Mouse (Mus musculus) erythroblast, adult 5-6 weeks (primary cell): ENCODE measurements around the gene Adamtsl3. TPM values are rescaled to one million over a fixed set of nuclear protein-coding genes. Genes with fewer than 3 reads are reported as not detected.

Experiments
- ATAC-seq: replicated peaks from 2 replicates; pipeline ENCODE4 v1.8.0; 2016; ENCODE audit warnings: moderate number of reproducible peaks, mild to moderate bottlenecking, moderate TSS enrichment, inconsistent platforms; ENCODE audit not compliant: poor library complexity, low FRiP score, severe bottlenecking
- total RNA-seq, 2 experiments: library from RNA; stranded (forward) in 1 of 2; stranded (reverse) in 1 of 2; fragments of 150-400 nt in 1 of 2; fragments of 200-764, 138-1000 nt in 1 of 2; gene quantifications; 2 replicates each; pipeline versions ENCODE4 v1.2.3 to v1.2.4; 2015 to 2017; ENCODE audit warnings: low replicate concordance in 2 of 2

The Adamtsl3 gene
- total RNA-seq, 2 experiments from 2014 or later = not detected

DNA sequence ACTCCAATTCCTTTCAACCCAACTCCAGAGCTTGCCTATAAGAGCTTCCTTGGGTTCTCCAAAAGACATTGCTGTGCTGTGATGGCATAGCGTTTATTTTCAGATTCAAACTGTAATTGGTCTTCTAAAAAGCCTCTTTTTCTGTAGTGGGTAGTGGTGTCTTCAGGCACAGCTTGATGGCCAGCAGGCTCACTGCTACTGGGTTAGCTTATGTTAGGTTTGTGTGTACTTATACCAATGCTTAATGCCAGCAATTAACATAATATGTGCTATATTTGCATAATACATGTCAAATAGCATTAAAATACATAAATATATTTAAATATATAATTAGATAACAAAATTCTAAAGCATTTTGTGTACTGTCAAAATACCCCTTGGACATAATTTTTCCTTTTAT, 155.5 kb downstream of the Adamtsl3 start:
- no peak for ATAC-seq

DNA sequence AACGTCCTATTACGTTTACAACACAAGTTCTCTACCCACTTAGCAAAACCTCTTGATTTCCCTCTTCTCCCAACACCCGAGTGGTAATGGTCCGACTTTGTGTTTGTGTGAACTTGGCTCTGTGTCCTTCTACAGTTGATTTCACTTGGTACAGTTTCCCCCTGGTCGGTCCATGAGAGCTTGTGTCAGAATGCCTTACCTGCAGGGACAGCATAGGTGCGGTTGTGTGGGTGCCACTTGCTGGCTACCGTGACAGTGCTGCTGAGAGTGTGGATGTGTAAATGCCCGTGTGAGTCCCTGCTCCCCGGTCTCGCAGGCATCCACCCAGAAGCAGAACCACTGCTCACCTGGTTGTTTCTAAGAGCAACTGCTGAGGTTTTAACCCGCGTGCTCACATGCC, 157.4 kb downstream of the Adamtsl3 start:
- no peak for ATAC-seq

DNA sequence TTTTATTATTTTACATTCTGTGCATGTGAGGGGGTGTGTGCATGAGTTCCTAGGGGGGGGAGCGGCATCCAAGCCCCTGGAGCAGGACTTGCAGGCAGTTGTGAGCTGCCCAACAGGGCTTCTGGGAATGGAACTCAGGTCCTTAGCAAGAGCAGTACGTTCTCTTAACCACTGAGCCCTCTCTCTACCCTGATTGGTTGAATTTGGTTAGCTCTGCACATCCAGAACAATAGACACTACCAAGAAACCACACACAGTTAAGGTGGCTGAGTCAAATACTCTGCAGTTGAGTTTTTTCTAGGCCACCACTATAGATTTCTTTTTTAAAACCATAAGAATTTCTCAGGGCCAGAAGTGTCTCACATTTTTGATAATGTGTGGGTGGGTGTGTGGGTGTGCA, 158.7 kb downstream of the Adamtsl3 start:
- no peak for ATAC-seq

DNA sequence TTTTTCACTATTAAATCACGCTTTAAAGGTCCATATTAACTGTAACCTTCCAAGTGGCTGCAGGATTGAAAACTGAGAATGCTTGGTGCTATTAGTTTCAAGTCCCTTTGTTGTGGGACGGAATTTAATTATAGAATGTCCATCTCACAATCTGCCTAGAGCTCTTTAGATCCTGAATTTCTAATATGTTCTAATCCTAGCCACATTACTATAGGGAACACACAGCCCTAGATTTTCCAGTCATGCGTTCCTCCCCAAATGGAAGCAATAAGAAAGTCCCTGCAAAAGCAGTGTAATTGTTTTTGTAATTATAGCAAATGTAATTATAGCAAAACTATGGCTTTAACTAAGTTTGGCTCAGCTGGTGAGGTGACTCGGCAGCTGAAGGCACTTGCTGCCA, 161.6 kb downstream of the Adamtsl3 start:
- ATAC-seq = no peak

DNA sequence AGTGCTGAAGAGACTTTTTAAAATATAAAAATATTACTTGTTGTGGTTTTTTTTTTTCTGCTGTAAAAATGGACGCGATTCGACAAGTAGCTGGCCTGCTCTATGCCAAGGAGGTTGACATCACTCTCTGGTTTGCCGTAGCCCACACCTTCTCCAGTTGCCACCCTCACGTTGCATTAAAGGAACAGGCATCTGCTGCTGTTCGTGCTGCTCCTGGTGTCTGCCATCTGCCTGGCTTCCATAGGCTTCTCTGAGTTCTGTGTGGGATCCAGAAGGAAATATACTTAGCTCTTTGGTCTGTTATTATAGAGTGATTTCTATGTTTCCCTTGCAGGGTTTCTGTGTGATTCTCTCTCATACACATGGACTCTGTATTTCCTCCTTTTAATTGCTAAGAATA, 165.8 kb downstream of the Adamtsl3 start:
- no peak for ATAC-seq

DNA sequence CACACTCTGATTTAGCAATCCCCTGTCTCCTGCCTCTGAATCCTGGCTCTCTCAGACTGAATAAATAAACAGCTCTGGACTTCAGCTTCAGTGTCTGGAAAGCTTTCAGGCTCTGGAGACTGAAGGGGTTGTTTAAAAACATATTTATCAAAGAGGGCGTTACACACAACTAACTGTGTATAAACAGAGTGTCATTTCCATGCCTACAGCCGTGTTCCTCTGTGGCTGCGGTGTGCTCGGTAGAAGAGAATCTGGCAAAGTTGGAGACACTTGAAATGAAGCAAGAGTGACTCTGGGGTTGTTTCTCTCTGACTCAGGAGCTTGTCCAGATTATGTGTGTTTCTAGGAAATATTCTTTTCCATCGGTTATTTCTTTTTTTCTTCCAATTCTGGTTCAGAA, 167.0 kb downstream of the Adamtsl3 start:
- ATAC-seq = no peak

DNA sequence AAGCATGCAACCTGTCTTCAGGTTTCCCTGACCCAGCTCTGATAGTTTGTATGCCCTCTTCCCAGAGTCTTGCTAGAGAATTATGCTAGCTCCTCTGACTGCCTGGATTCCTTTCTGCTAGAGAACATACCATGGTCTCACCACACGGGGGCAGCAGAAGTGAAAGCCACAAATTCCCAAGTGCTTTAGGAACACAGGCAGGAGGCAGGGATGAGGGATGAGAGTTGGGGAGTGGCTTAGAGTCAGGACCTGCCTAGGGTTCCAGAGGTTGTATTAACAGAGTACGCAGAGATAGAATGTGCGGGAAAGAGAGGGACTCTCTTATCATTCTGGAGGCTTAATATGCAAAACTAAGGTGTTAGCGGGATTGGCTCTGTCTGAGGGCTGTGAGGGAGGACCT, 168.6 kb downstream of the Adamtsl3 start:
- no peak for ATAC-seq

DNA sequence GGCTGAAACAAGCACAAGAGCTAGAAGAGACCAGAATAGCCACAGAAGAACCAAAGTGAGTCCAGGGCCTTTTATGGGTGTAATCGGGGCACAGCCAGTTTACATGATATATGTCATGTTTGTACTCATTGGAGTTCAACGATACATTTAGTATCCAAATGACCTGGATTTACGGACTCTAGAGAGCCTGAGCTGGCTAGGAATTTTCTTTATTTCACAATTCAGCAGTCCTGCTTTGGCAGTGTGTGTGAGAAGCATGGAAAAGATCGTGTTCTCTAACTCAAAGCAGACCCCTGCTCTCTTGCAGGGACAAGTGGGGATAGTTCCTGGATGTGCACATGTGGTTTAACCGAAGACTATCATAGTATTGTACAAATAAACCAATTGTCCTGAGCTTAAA, 195.1 kb downstream of the Adamtsl3 start:
- no peak for ATAC-seq

DNA sequence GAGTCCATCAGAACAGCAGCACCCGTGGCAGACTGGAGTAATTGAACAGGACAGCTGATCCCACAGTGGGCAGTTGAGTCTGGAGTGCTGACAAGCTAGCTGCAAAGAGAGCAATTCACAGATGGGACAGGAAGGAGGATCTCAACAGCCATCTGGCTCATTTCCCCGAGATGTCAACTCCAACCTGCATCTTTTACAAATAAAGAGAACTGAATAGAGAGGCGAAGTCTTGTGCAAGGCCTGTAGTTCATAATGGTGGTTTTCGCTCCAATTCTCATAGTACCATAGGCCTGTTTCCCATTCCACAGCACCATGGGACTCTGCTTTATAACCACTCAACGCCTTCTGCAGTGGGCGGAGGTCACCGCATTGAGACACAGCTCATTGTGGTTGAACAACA, 195.9 kb downstream of the Adamtsl3 start:
- no peak for ATAC-seq

DNA sequence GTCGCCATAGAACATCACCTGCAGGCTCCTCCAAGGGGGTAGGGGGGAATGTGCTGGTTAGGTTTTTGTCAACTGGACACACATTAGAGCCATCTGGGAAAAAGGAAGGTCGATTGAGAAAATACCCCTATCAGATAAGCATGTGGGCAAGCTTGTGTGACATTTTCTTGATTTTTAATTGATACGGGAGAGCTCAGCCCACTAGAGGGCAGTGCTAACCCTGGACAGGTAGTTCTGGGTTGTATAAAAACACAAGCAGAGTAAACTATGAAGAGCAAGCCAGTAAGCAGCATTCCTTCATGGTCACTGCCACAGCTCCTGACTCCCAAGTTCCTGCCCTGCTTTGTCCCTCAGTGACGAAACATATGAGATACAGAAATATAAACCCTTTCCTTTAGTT, 197.7 kb downstream of the Adamtsl3 start:
- no peak for ATAC-seq

DNA sequence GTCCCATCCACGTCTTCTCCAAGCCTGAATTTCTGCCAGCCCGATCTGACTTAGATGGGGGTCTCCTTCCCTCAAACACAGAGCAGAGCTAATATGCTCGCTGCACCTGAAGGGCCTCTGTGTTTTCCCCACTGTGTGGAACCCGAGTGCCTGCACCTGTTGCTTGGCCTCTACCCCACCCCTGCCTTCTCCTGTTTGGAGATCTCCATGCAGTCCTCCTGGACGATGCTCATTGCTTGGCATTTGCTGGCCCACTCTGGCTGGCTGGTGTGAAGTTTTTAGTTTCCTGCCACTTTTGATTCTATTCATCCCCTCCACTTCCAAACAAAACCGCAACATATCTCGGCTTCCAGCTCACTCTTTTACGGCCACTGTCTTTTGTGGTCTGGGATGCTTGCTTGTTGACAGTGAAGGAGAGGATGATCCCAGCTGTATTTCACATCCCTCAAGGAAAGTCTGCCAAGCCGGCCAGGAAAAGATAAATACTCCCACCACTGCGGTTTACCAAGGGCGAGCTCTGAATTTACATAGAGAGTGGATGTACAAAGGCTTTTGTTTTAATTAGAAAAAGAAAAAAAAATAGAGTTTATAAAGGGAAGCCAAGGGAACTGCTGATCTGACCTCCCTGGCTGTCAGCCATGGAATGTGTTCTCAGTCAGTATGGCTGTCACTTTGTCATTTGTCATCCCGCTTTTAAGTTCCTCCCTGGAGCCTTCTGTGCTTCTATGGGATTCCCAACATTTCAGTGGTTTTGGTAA, 198.4 kb downstream of the Adamtsl3 start:
- no peak for ATAC-seq

DNA sequence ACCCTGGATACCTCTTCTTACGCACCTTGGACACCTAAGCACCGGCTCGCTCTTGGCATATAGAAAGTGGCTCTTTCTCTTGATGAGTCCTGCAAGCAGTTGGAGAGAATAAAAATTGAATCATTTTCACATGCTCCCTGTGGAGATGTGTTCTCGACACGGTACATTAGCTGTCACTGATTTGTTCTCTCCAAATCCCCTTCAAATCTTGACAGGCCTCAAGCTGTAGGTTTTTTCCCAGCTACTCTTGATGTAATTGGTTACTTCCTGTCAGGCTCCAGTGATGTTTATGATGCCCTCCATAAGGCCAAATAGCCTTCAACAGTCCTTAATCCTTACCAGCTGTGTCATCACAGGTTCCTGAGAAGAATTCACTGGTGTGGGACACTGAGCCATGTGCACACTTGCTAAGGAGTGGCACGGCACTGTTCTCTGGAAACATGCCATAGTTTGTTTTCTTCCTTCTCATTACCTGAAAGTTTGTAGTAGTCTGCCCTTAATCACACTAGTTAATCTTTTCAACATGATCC, 209.0 kb downstream of the Adamtsl3 start:
- ATAC-seq = no peak

DNA sequence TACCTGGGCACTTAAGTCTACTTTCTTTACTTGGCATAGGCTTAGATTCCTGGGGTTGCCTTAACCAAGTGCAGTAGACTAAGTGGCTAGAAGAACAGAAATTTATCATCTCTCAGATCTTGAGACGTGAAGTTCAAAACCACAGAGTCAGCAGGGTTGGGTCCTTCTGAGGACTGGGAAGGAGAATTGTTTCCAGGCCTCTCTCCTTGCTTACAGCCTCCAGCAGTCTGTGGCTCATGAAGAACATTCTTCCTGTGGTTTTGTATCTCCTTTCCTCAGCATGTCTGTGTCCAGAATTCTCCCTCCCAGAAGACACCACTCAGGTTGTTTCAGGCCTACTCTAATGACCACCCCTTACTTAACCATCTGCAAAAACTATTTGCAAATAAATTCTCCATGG, 216.5 kb downstream of the Adamtsl3 start:
- no peak for ATAC-seq

DNA sequence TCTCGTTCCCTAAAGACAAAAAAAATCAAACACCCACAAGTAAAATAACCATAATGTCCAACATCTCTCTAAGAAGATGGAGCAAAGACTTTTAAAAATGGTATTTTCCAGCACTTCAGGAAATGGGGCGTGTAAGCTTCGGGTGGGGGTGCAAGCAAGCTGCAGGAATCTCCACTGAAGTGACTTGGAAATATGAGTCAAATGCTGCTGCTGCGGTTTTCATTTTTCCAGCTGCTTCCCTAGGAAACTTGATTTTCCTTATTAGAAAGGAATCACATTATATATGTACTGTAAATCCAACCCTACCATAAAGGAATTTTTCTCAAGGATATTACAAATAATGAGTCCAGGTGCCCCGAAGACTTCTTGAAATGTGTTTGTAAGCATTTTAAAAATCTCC, 220.3 kb downstream of the Adamtsl3 start:
- ATAC-seq = no peak

DNA sequence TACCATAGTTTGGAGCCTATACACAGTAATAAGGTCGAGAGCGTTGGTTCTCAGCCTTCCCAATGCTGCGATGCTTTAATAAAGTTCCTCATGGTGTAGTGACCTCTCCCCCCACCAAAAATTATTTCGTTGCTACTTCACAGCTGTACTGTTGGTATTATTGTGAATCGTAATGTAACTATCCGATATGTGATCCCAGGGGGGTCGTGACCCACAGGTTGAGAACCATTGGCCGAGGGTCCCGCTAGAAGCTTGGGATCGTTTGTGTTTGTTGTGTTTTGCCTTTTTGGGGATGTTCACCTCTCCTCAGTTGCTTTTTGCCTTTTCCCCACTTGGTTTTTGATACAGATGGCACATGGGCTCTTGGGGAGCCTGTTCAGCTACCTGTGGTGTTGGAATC, 220.9 kb downstream of the Adamtsl3 start:
- no peak for ATAC-seq

DNA sequence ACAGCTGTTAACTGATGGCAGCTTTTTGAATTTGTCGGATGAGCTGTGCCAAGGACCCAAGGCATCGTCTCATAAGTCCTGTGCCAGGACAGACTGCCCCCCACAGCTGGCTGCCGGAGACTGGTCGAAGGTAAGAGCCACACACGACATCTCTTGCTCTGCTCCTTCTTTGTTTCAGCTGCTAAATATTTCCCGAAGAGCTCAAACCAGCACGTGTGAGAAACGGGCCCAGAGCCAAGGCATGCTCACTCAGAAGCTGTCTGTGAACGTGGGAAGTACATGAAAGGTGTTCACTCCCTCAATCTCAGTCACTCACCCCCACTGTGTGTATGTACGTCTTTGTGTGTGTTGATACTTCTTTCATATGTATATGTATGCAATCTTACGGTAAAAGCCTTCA, 221.6 kb downstream of the Adamtsl3 start:
- ATAC-seq = no peak

DNA sequence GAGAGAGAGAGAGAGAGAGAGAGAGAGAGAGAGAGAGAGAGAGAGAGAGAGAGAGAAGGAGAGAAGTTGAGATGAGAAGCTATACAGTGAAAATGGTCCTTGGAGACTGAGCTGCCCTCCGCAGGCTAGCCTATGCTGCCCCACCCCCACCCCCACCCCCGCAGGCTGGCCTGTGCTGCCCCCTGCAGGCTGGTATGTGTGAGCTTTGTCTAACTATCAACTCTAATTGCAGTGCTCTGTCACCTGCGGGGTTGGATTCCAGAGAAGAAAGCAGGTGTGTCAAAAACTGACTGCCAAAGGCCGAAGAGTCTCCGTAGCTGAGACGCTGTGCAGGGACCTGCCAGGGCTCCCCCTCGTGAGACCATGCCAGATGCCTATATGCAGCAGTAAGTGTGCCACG, 231.2 kb downstream of the Adamtsl3 start:
- no peak for ATAC-seq

DNA sequence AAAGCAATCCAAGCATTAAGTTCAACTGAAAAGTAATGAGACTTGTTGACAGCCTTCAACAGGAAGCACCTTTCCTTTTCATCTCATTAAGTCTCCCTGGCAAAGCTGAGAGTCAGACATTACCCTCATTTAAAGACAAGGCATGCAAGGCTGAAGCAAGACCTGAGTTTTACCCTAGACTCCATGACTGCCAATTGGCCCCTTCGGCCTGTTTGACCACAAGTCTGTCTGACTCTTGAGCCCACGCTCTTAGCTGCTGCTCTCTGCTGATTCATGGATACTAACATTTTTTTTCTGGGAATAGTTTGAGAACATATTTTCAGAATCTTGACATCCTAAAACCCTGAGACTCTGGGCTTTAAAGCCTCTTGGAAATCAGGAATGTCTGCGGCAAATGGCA, 232.3 kb downstream of the Adamtsl3 start:
- ATAC-seq = no peak

DNA sequence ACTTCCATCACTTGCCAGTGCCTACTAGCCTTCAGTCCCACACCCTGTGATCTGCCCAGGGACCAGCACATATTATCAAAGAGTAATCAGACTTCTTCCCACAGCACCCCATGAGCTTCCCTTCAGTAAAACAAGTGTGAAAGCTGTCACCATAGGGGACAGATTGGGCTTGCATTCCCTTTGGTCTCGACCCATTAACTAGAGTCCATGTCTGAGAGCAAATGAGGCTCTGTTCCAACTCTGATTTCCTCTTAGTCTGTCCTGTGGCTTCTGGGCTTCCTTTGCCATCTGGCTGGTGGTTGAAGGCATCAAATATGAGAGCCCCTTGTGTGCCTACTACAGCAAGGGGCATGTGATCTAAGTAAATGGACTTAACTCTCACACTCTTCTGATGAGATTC, 237.5 kb downstream of the Adamtsl3 start:
- ATAC-seq = no peak

DNA sequence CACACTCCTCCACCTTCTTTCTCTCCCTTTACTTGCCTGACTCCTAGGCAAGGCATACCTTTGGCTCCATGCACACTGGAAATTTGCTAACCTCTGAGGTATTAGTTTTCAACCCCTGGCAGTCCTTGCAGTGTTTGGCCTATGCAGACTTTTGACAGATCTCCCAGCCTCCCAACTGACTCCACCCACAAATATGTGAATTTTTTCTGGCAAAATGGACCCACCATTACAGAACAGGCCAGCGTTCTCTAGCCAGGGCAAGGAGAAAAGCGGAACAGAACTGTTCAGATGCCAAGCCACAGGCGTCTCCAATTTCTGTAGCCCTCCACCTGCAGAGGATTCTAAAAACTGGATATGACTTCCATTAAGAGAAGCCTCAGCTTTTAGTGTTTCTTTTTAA, 244.5 kb downstream of the Adamtsl3 start:
- no peak for ATAC-seq

DNA sequence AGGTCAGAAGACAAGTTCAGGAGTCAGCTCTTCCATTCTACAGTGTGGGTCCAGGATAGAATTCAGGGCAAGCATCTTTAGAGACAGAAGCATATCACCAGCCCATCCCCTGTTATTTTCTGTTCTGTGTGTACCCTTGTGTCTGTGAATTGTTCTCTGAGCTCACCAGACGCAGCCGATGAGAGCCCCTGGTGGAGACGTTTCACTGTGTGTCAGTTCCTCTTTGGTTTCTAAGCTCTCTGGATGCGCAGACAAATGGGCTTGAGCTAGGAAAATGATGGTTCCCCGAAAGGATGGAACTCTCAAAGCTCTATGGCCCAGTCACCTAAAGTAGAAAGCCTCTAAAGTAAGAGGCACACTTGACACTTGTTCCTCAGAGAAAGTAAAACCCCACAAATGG, 246.3 kb downstream of the Adamtsl3 start:
- ATAC-seq = no peak

DNA sequence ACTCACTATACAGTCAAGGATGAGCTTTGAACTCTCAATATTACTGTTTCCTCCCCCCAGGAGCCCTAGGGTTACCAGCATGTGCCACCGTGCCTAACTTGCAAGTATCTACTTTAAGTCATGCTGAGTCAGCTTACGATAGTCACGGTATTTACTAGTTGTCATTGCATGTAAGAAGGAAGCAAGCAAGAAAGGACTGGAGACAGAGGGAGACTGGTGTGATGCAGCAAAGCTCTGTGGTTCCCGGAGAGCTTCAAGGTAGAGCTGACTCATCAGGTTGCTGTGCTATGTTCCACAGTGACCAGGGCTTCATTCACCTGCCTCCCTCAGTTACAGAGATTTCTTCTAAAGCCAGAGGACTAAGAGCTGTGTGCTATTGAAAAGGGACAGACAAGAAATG, 247.0 kb downstream of the Adamtsl3 start:
- ATAC-seq = no peak
